Mouse (Mus musculus) urinary bladder, postnatal 14 days (tissue): ENCODE measurements around the gene Ssc5d.

Source experiments
- DNase-seq: peaks from one replicate; pipeline ENCODE4 v3.0.0; 2021; ENCODE audit warnings: low spot score

The Ssc5d gene

GRCm38 (mm10) chr7:4919971-4920370 is 5.6 kb upstream of the Ssc5d start:
- no peak for DNase-seq

DNA sequence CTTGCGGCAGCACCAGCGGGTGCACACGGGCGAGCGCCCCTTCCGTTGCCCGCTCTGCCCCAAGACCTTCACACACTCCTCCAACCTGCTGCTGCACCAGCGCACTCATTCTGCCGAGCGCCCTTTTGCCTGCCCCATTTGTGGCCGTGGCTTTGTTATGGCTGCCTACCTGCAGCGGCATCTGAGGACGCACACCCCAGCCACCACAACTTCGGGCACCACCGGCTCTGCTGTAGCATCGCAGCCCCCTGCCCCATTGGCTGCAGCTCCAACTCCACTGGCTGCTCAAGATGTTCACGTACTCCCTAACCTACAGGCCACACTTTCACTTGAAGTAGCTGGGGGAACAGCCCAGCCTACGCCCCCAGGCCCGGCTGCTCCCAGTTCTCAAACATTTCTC is 5.1 kb upstream of the Ssc5d start:
- no peak for DNase-seq

DNA sequence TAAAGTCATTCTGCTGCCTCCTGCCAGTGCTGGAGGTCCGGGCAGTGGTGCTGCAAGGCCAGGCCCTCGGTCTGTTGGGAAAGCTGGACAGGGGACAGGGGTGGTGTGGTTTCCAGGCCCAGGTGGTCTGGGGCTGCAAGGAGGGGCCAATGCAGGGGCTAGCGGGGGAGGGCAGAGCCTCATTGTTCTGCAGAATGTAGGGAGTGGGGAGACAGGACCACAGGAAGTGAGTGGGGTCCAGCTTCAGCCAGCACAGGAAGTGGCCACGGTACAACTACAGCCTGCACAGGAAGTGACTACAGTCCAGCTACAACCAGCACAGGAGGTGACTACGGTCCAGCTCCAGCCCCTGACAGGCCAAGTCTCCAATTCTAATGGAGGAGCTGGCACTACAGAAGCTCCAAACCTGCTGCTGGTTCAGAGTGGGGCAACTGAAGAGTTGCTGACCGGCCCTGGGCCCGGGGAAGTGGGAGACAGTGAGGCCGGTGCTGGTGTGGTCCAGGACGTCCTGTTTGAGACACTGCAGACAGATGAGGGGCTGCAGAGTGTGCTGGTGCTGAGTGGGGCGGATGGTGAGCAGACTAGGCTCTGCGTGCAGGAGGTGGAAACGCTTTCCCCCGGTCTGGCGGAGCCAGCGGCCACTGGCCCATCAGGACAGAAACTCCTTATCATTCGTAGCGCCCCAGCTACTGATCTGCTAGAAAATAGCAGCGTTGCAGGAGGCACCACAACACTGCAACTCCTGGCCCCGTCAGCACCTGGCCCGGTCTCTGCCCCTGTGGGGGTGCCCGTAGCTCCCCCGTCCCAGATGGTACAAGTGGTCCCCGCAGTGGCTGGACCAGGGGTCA is 4.4 kb upstream of the Ssc5d start:
- no peak for DNase-seq

- no peak for DNase-seq
Observed at GRCm38 (mm10) chr7:4921824-4922482, 3.6 kb upstream of the Ssc5d start, which contains the start of gene Nat14. TSS of gene Nat14 (plus strand) at chr7:4922028.

GRCm38 (mm10) chr7:4922508-4922907 is 3.1 kb upstream of the Ssc5d start:
- peak; percentile 51 for DNase-seq

DNA sequence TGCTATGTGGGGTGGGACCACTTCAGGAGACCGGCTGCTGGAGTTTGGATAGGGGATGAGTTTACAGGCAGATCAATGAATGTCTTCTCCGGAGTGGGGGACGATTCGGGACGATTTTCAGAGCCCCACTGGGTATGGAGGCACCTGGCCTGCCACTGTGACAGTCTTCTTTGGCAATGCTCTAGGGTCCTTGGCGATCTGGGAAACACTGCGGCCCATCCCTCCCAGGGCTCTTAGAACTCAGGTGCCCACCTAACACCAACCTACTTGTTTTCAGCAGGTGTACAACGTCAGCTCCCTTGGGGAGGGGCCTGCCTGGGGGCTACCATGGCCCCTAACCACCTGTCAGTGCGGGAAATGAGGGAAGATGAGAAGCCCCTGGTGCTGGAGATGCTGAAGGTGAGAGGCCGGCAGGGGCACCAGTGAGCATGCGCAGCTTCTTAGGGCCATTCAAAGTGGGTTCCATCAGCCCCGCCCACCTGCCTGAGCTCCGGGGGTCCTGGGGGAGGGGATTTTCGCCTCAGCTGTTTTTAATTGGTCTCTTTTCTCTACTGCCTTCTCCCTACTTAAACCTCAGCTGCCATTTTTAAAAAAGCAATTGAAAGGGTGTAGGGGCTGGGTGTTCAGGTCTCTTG is 2.5 kb upstream of the Ssc5d start:
- no peak for DNase-seq

GRCm38 (mm10) chr7:4923586-4924364 is 1.8 kb upstream of the Ssc5d start:
- peak; percentile 50 for DNase-seq

DNA sequence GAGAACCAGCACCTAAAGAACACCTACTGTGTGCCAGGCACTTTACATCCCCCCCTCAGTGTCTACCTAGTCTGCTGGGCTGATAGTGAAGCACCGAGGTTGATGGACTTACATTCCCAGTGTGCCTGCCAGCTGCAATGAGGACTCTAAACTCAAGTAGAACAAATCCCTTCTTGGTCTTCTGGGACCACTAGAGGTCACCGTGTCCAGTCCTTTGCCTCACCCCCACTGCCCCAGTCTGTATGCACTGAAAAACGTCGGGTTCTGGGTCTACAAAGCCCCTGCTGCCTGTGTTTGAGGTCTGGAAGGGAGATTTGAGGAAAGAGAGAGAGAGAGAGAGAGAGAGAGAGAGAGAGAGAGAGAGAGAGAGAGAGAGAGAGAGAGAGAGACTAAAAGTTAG is 1.1 kb upstream of the Ssc5d start:
- no peak for DNase-seq

DNA sequence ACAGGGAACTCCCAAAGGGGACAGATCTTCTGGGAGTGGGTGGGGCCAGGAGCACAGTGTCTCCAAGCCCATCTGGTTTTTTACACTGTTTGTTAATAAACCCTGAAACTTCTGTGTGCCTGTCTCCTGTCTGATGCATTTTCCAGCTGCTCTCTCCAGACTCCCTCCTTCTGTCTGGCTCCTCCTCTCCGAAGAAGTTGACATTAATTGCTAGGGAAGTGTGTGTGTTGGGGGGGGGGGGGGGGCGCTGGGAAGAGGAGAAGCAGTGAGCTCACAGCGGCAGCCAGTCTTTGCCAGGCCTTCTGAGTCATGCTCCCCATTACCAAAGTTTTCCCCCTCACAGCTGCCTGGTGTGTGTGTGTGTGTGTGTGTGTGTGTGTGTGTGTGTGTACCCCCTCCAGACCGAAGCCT is 689 bp upstream of the Ssc5d start:
- DNase-seq, result peak; percentile 51

DNA sequence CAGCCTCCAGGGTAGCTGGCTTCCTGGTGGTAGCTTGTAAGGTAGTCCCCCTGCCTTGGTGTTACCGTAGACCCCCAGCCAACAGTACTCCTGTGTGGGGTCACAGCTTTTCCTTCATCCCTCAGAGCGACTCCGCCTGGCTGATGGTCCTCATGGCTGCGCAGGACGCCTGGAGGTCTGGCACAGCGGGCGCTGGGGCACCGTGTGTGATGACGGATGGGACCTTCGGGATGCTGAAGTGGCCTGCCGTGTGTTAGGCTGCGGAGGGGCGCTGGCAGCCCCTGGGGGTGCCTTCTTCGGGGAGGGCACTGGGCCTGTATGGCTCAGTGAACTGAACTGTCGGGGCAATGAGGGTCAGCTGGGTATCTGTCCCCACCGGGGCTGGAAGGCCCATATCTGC is 1.3 kb downstream of the Ssc5d start:
- DNase-seq, result no peak

- DNase-seq, result no peak
Observed at GRCm38 (mm10) chr7:4927711-4928110, 2.1 kb downstream of the Ssc5d start.

- no peak for DNase-seq
Observed at GRCm38 (mm10) chr7:4928323-4928722, 2.7 kb downstream of the Ssc5d start.

- no peak for DNase-seq
Observed at GRCm38 (mm10) chr7:4933103-4933502, 7.5 kb downstream of the Ssc5d start.

DNA sequence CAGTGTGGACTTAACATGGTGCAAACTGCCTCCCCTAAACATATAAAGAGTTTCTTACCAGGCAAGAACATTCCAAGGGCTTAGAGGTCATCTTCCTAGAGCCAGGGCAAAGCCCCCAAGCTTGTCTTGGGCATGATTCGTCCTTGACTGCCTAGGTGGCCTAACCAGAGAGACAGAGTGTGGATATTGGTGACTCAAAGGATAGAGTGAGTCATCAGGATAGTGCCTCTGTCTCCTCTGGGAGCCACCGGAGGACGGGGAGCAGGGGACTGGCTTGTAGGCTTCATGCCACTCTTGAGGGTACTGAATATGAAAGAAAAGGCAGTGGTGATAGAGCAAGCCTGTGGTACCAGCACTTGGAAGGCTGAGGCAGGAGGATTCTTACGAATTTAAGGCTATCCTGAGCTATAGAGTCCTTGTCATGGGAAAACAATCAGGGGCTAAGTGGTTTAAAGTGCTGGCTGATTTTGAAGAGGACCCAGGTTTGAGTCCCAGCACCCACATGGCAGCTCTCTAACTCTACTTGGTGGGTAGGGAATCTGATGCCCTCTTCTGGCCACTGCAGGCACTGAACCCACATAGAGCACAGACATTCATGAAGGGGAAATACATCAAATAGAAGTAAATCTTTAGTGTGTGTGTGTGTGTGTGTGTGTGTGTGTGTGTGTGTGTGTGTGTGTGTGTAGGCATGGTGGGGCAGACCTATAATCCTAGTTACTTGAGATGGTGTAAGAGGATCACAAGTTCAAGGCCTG is 8.8 kb downstream of the Ssc5d start:
- DNase-seq, result no peak

DNA sequence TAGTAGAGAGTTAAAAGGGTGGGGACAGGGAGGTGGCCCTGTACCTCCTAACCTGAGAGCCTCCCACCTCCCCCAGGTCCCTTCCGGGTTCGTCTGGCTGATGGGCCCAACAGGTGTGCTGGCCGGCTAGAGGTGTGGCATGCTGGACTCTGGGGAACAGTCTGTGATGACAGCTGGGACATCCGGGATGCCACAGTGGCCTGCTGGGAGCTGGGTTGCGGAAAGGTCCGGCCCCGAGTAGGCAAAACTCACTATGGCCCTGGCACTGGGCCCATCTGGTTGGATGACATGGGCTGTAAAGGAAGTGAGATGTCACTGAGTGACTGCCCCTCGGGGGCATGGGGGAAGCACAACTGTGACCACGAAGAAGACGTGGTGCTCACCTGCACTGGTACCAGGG is 11.2 kb downstream of the Ssc5d start:
- no peak for DNase-seq

DNA sequence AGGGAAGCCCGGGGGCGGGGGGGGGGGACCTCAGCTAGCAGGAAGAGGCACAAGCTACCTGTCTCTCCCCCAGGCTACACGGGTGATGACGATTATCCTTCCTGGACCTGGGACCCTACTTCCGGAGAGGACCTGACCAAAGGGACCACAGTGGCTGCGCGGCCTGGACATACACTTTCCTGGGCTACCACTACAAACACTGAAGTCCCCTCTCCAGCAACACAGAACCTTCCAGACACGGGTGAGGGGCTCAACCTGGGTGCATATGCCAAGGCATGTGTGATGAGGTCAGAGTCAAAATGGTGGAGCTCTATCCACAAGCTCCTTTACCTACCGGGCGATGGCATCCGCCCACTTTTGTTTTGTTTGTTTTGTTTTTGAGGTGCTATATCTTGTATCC is 11.8 kb downstream of the Ssc5d start:
- no peak for DNase-seq

DNA sequence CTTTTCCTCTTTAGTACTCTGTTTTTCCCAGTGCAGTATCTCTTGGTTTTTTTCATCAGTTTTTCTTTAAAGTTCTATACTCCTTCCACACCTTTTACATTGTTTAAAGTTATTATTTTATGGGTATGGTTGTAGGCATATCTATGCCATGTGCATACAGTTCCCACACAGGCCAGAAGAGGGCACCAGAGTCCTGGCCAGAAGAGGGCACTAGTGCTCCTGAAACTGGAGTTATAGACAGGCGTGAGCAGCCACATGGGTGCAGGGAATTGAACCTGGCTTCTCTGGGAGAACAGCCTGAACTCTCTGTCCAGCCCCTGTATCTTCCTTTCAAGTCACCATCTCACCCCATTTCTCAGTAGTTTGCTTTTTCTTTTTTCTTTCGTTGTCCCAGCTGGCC is 12.9 kb downstream of the Ssc5d start:
- peak; percentile 83 for DNase-seq

- DNase-seq, result peak; percentile 84
Observed at GRCm38 (mm10) chr7:4940068-4940479, 14.5 kb downstream of the Ssc5d start.

- no peak for DNase-seq
Observed at GRCm38 (mm10) chr7:4942673-4943072, 17.1 kb downstream of the Ssc5d start.

DNA sequence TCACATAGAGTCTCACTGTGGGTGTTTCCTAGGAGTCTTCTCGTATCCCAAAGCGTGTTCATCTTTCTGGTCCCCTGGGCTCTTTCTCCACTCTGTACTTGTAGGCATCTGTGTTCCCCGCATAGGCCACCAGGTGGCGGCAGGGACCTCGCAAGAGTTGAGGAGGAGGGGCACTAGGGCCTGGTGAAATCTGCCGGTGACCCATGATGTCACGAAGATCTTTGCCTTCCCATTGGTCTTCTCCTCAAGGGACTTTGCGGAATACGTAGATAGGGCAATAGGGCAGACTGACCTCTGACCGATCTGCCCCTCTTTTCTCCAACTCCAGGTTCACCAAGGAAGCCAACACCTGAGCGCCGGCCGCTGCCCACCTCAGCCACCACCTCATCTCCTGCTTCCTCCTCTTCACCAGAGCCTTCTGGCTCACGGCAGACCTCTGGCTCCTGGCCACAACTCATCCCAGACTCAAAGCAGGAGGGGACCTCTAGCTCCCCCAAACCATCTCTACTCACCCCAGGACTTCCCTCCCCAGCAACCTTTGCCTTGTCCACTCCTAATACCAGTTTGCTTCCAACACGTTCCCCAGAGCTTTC is 17.7 kb downstream of the Ssc5d start:
- peak; percentile 94 for DNase-seq

- DNase-seq, result peak; percentile 33
Observed at GRCm38 (mm10) chr7:4947855-4948254, 22.3 kb downstream of the Ssc5d start.
